Mouse (Mus musculus) left cerebral cortex, postnatal 25 days (tissue): Measurements from ENCODE around the gene Fgf22. TPM values are rescaled to one million over a fixed set of nuclear protein-coding genes. Genes with fewer than 3 reads are reported as not detected.
"Not testable (repeated sequence)": the region's sequence is repeated elsewhere in the genome, so short reads cannot be mapped to it uniquely, and the experiment has no call there.

Source experiments
- DNase-seq, 2 experiments: peaks; one replicate each; pipeline ENCODE4 v3.0.0; 2022; ENCODE audit warnings: low spot score in 2 of 2, mixed read lengths in 1 of 2
- intact Hi-C: fragments of 180-260 bp; cut with DNase I; formaldehyde crosslinking; loops from one replicate; pipeline ENCODE4 v1.15.1; 2025
- total RNA-seq, 2 experiments: library from RNA; stranded (reverse); gene quantifications; 2 replicates each; pipeline ENCODE4 v1.2.3; 2021

Gene Fgf22
- total RNA-seq, 2 experiments from 2014 or later = 2.8 to 4.0 TPM

DNA sequence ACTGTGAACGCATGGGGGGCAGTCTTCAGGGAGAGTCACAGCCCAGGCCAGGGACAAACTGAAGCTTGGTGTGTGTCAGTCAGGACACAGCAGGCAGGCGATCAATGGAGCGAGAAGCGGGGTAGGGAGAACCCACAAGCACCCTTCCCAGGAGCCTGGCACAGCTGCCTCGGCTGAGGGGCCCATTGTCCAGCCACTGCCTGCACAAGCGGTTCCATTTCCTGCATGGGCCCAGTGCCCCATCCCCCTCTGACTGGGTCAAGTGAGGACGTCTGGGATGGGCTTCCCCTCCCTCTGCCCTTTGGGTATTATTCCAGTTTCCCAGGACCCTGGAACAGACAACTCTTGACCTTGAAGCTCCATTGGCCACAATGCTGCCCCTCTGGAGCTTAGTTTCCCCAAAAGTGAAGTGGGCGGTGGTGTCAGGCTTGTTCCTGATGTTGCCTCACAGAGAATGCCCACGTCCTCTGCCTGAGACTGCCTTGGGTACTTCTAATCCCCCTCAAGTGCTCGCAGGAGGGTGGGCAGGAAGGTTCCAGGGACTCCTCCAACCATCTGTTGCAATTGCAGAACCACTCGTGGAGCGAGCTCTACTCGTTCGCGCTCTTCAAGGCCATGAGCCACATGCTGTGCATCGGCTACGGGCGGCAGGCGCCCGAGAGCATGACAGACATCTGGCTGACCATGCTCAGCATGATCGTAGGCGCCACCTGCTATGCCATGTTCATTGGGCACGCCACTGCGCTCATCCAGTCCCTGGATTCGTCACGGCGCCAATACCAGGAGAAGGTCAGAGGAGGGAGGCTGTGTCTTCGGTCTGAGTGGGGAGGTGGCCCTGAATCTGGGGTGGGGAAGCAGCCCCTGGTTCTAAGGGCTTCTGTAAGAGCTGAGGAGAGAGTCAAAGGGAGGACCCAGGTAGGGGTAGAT, 26.3 kb upstream of the Fgf22 start:
- peak in 1 of 2 experiments; percentile 82 for DNase-seq
- intact Hi-C loops = no loop called here

DNA sequence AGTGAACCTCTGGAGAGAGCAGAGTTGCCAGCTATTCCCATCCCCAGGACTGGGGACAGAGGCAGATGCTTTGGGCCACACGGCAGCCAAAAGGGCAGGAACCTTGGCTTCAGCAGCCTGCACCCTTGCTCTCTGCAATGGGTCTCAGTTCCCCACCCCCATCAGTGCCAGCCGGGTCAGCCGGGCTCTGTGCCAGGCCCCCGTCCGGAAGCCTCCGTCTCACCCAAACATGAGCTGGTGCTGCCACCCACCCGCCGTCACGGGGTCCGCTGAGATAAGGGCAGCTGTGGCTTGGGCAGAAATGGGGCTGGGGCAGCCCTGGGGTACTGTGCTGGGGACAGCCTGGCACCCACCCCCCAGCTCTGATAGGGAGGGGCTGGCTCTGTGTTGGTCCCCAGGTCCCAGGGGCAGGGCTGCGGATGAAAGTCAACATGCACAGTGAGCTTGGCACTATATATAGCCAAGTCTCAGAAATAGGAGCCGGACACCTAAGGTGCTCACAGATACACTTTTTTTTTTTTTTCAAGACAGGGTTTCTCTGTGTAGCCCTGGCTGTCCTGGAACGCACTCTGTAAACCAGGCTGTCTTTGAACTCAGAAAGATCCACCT, 25.4 kb upstream of the Fgf22 start:
- peak in 1 of 2 experiments; percentile 61 for DNase-seq
- intact Hi-C loops = no loop called here

DNA sequence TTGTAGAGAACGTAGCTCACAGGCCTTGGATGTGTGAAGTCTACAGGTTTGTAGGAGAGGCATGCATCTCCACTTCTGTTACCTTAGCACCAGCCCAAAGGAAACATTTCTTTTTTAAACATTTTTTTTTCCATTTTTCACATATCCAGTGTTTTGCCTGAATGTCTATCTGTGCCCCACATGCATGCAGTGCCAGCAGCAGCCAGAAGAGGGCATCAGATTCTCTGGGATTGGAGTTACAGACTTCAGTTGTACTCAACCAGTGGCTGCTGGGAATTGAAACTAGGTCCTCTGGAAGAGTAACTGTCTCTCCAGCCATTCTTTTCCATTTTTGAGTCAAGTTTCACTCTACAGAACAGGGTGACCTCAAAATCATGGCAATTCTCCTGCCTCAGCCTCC, 22.4 kb upstream of the Fgf22 start:
- no peak for DNase-seq
- intact Hi-C loops = no loop called here

DNA sequence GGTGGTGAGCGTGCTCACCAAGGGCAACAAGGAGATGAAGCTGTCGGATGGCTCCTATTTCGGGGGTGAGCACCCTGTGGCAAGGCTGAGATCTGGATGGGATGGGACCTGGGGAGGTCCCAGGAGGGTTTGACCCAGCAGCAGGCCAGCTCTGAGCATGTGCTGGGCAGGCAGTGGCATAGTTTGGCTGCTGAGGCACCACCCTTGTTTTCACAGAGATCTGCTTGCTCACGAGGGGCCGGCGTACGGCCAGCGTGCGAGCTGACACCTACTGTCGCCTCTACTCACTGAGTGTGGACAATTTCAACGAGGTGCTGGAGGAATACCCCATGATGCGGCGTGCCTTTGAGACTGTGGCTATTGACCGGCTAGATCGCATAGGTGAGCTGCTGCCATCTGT, 21.0 kb upstream of the Fgf22 start:
- intact Hi-C loops = no loop called here
- DNase-seq = no peak

DNA sequence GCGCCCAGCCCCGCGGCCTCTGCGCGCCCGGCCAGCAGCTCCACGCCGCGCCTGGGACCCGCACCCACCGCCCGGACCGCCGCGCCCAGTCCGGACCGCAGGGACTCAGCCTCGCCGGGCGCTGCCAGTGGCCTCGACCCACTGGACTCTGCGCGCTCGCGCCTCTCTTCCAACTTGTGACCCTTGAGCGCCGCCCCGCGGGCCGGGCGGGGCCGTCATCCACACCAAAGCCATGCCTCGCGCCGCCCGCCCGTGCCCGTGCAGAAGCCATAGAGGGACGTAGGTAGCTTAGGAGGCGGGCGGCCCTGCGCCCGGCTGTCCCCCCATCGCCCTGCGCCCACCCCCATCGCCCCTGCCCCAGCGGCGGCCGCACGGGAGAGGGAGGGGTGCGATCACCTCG, 19.5 kb upstream of the Fgf22 start:
- intact Hi-C loops = no loop called here
- no peak for DNase-seq

DNA sequence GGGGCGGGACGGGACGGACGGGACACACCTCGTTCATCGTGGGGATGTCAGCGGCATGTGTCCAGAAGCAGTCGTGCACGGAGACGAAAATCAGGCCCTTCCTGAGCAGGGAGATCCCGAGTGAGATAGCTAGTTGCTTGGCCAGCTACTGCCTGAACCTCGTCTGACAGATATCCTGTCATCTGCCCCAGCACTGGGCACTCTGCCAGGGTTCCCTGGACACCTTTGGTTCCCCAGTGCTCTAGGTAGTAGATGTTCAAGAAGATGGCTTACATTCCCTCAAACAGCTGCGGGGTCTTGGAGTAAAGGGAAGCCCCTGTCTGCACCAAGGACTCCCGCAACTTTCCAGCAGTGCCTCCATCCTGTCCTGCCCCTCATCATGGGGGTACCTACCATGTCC, 18.2 kb upstream of the Fgf22 start:
- intact Hi-C loops = no loop called here
- DNase-seq = no peak

DNA sequence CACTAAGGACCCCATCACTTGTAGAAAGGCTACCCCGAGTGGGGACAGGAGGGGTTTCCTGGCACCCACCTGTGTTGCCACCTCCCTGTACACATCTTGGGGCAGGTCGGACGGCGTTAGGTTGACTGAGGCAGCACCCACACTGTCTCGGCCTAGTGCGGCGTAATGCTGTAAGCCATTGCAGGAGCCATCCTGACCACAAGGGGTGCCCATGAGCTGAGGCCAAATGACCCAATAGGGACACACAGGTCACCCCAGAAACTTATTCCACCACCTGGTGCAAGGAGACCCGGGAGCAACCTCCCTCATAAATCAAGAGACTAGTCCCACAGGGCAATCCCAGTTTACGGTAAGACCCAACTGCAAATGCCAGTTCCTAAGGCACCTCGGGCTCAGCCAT, 16.6 kb upstream of the Fgf22 start:
- intact Hi-C loops = no loop called here
- no peak for DNase-seq

DNA sequence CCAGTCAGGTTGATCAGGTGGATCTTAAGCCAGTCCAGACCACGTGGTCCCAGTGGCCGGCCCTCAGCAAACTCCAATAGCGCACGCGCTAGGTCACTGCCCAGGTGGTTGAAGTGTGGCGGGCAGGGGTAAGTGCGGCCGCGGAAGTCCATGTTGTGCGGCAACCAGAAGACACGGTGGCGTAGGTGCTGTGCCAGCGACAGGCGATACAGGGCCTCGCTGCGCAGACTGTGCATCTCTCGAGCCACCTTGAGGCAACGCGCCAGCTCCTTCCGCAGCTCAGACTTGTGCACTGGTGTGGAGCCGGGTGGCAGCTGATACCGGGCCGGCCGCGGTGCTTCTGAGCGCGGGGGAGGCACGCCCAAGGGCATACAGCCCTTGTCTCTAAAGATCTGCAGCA, 15.6 kb upstream of the Fgf22 start:
- DNase-seq = no peak
- intact Hi-C loops = no loop called here

DNA sequence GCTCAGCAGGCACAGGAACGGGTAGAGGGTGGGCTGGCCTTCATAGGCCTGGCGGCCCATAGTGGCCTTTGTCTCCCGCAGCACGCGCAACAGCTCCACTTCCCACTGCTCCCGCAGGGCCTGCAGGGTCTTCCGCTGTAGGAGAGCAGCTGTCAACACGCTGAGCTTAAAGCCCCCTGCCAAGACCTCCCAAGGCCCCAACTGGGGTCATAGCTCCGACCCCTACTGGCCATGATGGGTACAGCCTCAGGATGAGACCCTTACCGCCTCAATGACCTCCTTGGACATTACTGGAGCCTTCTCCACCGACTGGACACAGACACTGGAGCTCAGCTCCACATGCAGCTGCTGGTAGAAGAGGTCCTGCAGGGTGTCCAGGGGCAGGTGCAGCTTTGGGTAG, 14.0 kb upstream of the Fgf22 start:
- intact Hi-C loops = no loop called here
- DNase-seq = no peak

DNA sequence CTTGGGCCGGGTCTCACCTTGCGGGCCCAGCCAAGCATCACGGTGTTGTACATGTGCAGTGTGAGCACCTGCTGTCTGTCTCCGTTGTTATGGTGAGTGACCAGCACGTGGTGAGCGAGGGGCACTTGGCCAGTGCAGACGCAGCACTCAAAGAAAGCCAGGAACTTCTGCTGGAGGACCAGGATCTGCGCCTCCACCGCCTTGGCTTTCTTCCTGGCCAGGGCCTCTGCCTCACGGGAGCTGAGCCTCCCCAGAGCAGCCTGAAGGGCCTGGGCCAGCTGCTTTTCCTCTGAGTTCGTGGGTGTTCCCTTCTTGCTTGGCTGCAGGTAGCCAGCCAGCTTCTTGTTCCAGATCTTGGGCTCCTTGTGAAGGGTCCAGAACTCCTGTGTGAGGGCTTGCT, 11.7 kb upstream of the Fgf22 start:
- no peak for DNase-seq
- intact Hi-C loops = no loop called here

DNA sequence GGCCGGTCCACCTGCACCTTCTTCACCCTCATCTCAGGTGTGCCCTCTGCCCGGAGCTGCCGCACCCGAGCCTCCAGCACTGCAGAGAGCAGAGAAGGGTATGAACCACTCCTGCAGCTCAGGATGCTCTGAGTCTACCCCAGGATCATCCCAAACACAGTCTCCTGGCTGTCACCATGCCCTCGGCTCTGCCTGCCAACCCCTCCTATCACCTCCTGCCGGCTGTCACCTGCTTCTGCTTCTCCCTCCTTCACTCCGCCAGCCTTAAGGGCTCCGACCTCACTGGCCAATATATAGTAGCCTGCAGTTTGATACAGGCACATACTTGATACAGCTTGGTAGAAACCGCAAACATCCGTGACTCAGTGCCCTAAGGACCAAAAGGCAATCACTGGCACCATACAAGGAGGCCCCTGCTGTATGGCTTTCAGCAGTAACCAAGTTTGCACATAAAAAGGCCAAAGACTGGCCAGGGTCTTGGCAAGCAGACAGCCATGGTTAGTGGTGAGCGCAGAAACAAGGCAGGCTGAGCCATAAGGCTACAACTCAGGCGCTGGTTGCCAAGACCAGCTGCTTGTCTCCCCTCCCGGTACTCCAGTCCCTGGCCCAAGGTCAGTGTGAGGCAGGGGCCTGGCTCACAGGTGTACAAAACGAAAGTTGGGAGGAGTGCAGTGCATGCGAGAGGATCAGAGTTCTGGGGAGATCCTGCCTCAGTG, 11.1 kb upstream of the Fgf22 start:
- intact Hi-C loops = no loop called here

DNA sequence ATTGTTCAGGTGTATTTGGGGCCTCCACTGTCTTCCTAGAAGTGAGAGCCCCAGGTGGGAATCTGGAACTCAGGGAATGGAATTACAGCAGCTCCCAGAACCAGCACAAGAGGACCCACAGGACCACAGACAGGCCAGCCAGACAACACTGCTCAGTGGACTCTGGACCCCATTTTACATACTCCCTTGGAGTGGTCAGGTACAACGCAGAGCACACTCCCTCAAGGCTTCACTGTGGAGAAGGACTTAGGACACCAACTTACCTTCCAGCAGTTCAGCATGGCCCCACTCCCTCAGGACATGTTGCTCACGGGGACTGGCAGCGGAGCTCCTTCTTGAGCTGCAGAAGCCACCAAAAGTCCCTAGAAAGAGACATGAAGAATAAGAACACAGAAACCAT, 9.5 kb upstream of the Fgf22 start:
- no peak for DNase-seq
- intact Hi-C loops = no loop called here

More for the DNA sequence above, 11.1 kb upstream of the Fgf22 start:
- DNase-seq = no peak

DNA sequence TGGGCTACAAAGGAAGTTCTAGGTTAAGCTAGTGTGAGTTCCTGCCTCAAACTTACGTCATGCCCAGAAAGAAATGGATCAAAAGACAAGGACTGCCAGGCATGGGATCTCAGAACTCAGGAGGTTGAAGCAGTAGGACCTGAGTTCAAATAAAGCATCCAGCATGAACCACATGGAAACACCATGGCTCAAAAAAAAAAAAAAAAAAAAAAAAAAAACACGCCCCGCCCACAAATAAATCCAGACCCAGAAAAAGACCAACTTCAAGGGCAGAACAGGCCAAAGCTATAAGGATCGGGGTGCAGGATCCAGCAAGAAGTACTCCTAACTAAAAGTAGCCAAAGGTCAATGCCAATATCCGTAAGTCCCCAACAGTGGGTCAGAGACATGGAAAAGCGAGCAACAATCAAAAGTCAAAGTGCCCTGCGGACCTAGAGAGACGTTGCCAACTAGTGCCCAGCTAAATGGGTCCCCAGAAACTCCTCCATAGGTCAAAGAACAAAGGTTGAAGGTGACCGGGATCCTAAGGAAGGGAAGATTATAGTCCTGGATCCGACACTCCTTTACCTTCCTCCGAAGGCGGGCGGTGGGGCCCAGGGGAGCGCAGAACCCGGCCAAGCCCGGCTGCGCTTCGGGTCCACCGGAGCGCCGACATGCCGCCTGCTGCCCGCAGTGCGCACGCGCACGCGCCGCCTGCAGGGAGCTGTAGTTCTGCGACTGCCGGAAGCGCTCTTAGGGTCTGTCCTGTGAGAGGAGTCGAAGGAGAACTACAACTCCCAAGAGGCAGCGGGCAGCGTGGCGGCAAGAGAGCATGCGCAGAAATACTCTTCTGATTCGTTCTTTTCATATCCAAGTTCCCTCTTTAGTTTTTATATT, 8.7 kb upstream of the Fgf22 start, which contains the start of gene Polrmt:
Gene Polrmt (minus strand): TSS at position 684 of the 876 bp plus-strand sequence.
- DNase-seq = peak; percentile 95 to 99
- intact Hi-C loops = no loop called here

DNA sequence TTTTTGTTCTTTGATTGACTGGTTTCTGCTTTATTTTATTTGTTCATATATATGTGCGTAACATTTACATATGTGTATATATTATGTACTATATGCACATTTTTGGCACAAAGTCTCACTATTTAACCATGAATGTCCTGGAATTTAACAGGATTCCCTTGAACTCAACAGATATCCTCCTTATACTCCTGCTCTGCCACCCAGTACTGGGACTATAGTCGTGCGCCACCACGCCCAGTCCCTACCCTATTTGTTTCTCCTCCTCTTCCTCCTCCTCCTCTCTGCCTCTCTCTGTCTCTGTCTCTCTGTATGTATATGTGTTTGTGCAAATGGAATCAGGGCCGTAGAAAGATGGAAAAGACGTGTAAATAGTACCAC, 8.1 kb upstream of the Fgf22 start:
- intact Hi-C loops = no loop called here

DNA sequence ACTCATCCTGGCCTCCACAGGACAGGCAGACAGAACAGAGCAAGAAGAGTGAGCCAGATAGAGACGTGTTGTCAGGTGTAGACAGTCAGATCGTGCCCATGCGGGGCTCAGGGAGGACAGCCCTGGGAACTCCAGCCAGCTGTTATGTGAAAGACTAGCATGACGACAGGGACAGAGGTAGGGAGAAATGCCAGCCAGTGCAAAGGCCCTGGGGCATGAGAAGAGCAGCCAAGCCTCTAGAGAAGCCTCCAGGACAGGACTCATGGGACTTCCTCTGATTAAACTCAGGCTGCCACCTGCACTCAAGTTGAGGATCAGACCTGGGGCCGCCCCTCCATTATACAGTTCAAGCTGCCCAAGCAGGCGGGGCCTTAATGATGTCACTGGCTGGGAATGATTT, 6.4 kb upstream of the Fgf22 start:
- intact Hi-C loops = no loop called here
- DNase-seq = no peak

More for the DNA sequence above, 8.1 kb upstream of the Fgf22 start:
- DNase-seq = no peak

DNA sequence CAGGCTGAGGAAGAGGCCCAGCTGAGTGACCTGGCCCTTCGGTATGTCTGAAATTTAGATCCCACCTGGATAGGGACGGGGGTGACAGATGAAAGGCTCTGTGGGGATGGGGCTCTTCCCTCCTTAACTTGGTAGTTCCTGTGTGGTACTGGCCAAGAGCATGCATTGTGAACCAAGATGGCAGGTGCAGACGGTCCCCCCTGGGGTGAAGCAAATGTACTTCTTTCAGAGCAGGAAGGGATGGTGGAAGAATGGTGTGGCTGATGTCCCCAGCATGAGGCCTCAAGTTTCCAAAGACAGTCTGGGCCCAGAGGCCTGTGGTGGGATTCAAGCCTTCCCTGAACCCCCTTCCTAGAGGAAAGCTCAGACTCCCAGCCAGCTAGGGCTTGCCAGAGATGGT, 978 bp downstream of the Fgf22 start:
- DNase-seq = no peak
- intact Hi-C loops = no loop called here

DNA sequence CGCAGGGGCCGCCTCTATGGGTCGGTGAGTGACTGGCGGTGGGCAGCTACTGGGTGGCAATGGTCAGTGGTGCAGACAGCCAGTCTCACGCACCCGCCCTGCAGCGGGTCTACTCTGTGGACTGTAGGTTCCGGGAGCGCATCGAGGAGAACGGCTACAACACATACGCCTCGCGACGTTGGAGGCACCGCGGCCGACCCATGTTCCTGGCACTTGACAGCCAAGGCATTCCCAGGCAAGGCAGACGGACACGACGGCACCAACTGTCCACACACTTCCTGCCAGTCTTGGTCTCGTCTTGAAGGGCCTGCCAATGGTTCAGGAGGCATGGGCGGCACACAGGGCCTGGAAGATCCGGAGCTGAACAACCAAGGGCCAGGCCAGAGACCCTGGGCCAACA, 1.8 kb downstream of the Fgf22 start:
- intact Hi-C loops = no loop called here
- no peak for DNase-seq

DNA sequence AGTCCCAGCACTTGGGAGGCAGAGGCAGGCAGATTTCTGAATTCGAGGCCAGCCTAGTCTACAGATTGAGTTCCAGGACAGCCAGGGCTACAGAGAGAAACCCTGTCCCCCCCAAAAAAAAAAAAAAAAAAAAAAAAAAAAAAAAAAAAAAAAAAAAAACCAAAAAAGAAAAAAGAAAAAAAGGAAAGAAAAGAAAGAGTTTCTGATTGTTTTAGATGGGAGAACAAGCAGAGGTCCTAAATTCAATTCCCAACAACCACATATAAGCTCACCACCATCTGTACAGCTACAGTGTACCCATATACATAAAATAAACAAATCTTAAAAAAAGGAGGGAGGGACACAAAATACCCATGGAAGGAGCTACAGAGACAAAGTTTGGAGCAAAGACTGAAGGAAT, 4.8 kb downstream of the Fgf22 start:
- intact Hi-C loops, DNase-seq: not testable (repeated sequence)

DNA sequence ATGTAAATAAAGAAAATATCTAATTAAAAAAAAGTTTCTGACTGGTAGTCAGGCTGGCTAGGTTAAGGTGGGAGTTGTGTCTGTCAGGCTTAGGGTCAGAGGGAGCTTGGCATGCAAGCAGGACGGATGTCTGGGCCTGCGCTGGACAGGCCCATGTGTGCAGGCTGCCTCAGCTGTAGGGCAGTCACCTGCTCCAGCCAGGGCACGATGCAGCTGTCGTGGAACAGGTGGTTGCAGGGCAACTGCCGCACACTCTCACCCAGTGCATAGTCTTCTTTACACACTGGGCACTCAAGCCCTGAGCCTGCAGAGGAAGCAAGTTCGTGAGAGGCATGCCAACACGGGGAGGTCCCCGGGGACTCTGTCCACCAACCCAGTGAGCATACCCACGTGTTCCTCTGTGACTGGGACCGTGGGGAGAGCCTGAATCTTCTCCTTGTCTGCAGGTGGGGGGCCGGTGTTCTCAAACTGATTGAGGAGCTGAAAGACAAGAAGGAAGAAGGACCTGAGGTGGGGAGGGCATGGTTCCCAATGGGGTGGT, 5.8 kb downstream of the Fgf22 start:
- no peak for DNase-seq
- intact Hi-C loops = no loop called here
